Mouse (Mus musculus): ENCODE data around the gene Tgfbr2.

Tgfbr2 gene

GRCm38 (mm10) chr9:116174481-116175461 is at the start of gene Tgfbr2:
Gene Tgfbr2 (minus strand): TSS chr9:116175360.
- peak within 1 kb of the TSS; percentile 82 for H3K4me3 ChIP-seq (replicated peaks; ENCODE audit: low read length)
- H3K36me3 ChIP-seq (ENCODE audit: insufficient read depth, low read length): no peaks in the 10 kb centered on the region
- no peaks in the 10 kb centered on the region for H3K9me3 ChIP-seq (ENCODE audit: low read length)
- peaks cover 14% of the 10 kb centered on the region for H3K4me1 ChIP-seq (replicated peaks; ENCODE audit: low read depth, low read length)
- TF ChIP-seq POU5F1 (IDR thresholded peaks at IDR 0.05; ENCODE audit: borderline replicate concordance, low read length): no peak
- TF ChIP-seq NANOG (IDR thresholded peaks at IDR 0.05; ENCODE audit: borderline replicate concordance, low read length): no peak
- TF ChIP-seq CTCF (conservative IDR thresholded peaks at IDR 0.05; ENCODE audit: low read length): no peak
- H3K27me3 ChIP-seq (ENCODE audit: insufficient read depth, low read length): peaks cover 41% of the 10 kb centered on the region

- Histone ChIP-seq H3K4me3 (replicated peaks; ENCODE audit: low read length) (no peak overlapping the region), H3K9me3 (ENCODE audit: low read length) (no peaks in the 10 kb centered on the region), H3K4me1 (replicated peaks; ENCODE audit: low read depth, low read length) (peaks cover 17% of the 10 kb centered on the region), H3K36me3 (ENCODE audit: insufficient read depth, low read length) (no peaks in the 10 kb centered on the region), H3K27me3 (ENCODE audit: insufficient read depth, low read length) (0 out of 2 replicates have a peak, but pooled peaks cover 3% of the 10 kb centered on the region)
- no peak for TF ChIP-seq POU5F1 (IDR thresholded peaks at IDR 0.05; ENCODE audit: borderline replicate concordance, low read length)
- no peak for TF ChIP-seq CTCF (conservative IDR thresholded peaks at IDR 0.05; ENCODE audit: low read length)
- TF ChIP-seq NANOG (IDR thresholded peaks at IDR 0.05; ENCODE audit: borderline replicate concordance, low read length): no peak
Measured at GRCm38 (mm10) chr9:116223368-116223767, 48.2 kb upstream of the Tgfbr2 start.

GRCm38 (mm10) chr9:116222643-116223042 is 47.5 kb upstream of the Tgfbr2 start:
- Histone ChIP-seq H3K9me3 (ENCODE audit: low read length) (no peaks in the 10 kb centered on the region), H3K4me3 (replicated peaks; ENCODE audit: low read length) (no peak overlapping the region), H3K36me3 (ENCODE audit: insufficient read depth, low read length) (no peaks in the 10 kb centered on the region), H3K4me1 (replicated peaks; ENCODE audit: low read depth, low read length) (peaks cover 19% of the 10 kb centered on the region), H3K27me3 (ENCODE audit: insufficient read depth, low read length) (0 out of 2 replicates have a peak, but pooled peaks cover under 1% of the 10 kb centered on the region)
- TF ChIP-seq CTCF (conservative IDR thresholded peaks at IDR 0.05; ENCODE audit: low read length) (no peak), NANOG (IDR thresholded peaks at IDR 0.05; ENCODE audit: borderline replicate concordance, low read length) (no peak), POU5F1 (IDR thresholded peaks at IDR 0.05; ENCODE audit: borderline replicate concordance, low read length) (no peak)

GRCm38 (mm10) chr9:116222000-116222399 is 46.8 kb upstream of the Tgfbr2 start:
- Histone ChIP-seq H3K27me3 (ENCODE audit: insufficient read depth, low read length) (no peaks in the 10 kb centered on the region), H3K4me3 (replicated peaks; ENCODE audit: low read length) (no peak overlapping the region), H3K4me1 (replicated peaks; ENCODE audit: low read depth, low read length) (peaks cover 19% of the 10 kb centered on the region), H3K36me3 (ENCODE audit: insufficient read depth, low read length) (no peaks in the 10 kb centered on the region), H3K9me3 (ENCODE audit: low read length) (no peaks in the 10 kb centered on the region)
- no peak for TF ChIP-seq CTCF (conservative IDR thresholded peaks at IDR 0.05; ENCODE audit: low read length)
- TF ChIP-seq POU5F1 (IDR thresholded peaks at IDR 0.05; ENCODE audit: borderline replicate concordance, low read length): no peak
- no peak for TF ChIP-seq NANOG (IDR thresholded peaks at IDR 0.05; ENCODE audit: borderline replicate concordance, low read length)

GRCm38 (mm10) chr9:116221565-116221964 is 46.4 kb upstream of the Tgfbr2 start:
- Histone ChIP-seq H3K4me3 (replicated peaks; ENCODE audit: low read length) (no peak overlapping the region), H3K9me3 (ENCODE audit: low read length) (no peaks in the 10 kb centered on the region), H3K36me3 (ENCODE audit: insufficient read depth, low read length) (no peaks in the 10 kb centered on the region), H3K27me3 (ENCODE audit: insufficient read depth, low read length) (no peaks in the 10 kb centered on the region), H3K4me1 (replicated peaks; ENCODE audit: low read depth, low read length) (peaks cover 19% of the 10 kb centered on the region)
- TF ChIP-seq CTCF (conservative IDR thresholded peaks at IDR 0.05; ENCODE audit: low read length) (no peak), POU5F1 (IDR thresholded peaks at IDR 0.05; ENCODE audit: borderline replicate concordance, low read length) (no peak), NANOG (IDR thresholded peaks at IDR 0.05; ENCODE audit: borderline replicate concordance, low read length) (no peak)

GRCm38 (mm10) chr9:116220616-116221015 is 45.5 kb upstream of the Tgfbr2 start:
- Histone ChIP-seq H3K27me3 (ENCODE audit: insufficient read depth, low read length) (no peaks in the 10 kb centered on the region), H3K4me1 (replicated peaks; ENCODE audit: low read depth, low read length) (peaks cover 19% of the 10 kb centered on the region), H3K36me3 (ENCODE audit: insufficient read depth, low read length) (no peaks in the 10 kb centered on the region), H3K4me3 (replicated peaks; ENCODE audit: low read length) (no peak overlapping the region), H3K9me3 (ENCODE audit: low read length) (no peaks in the 10 kb centered on the region)
- TF ChIP-seq NANOG (IDR thresholded peaks at IDR 0.05; ENCODE audit: borderline replicate concordance, low read length) (no peak), POU5F1 (IDR thresholded peaks at IDR 0.05; ENCODE audit: borderline replicate concordance, low read length) (no peak), CTCF (conservative IDR thresholded peaks at IDR 0.05; ENCODE audit: low read length) (no peak)

- Histone ChIP-seq H3K4me1 (replicated peaks; ENCODE audit: low read depth, low read length) (peaks cover 19% of the 10 kb centered on the region), H3K36me3 (ENCODE audit: insufficient read depth, low read length) (no peaks in the 10 kb centered on the region), H3K9me3 (ENCODE audit: low read length) (no peaks in the 10 kb centered on the region), H3K4me3 (replicated peaks; ENCODE audit: low read length) (no peak overlapping the region), H3K27me3 (ENCODE audit: insufficient read depth, low read length) (no peaks in the 10 kb centered on the region)
- TF ChIP-seq NANOG (IDR thresholded peaks at IDR 0.05; ENCODE audit: borderline replicate concordance, low read length) (no peak), POU5F1 (IDR thresholded peaks at IDR 0.05; ENCODE audit: borderline replicate concordance, low read length) (no peak), CTCF (conservative IDR thresholded peaks at IDR 0.05; ENCODE audit: low read length) (no peak)
Measured at GRCm38 (mm10) chr9:116220159-116220515, 45.0 kb upstream of the Tgfbr2 start.

GRCm38 (mm10) chr9:116219234-116220158 is 44.3 kb upstream of the Tgfbr2 start:
- no peak overlapping the region for H3K4me3 ChIP-seq (replicated peaks; ENCODE audit: low read length)
- TF ChIP-seq POU5F1 (IDR thresholded peaks at IDR 0.05; ENCODE audit: borderline replicate concordance, low read length): no peak
- no peak for TF ChIP-seq NANOG (IDR thresholded peaks at IDR 0.05; ENCODE audit: borderline replicate concordance, low read length)
- no peak for TF ChIP-seq CTCF (conservative IDR thresholded peaks at IDR 0.05; ENCODE audit: low read length)
- H3K36me3 ChIP-seq (ENCODE audit: insufficient read depth, low read length): no peaks in the 10 kb centered on the region
- H3K9me3 ChIP-seq (ENCODE audit: low read length): no peaks in the 10 kb centered on the region
- H3K4me1 ChIP-seq (replicated peaks; ENCODE audit: low read depth, low read length): peaks cover 25% of the 10 kb centered on the region
- no peaks in the 10 kb centered on the region for H3K27me3 ChIP-seq (ENCODE audit: insufficient read depth, low read length)
